Mouse (Mus musculus): ENCODE measurements around the gene Amigo2.

- TF ChIP-seq MAX (IDR thresholded peaks at IDR 0.05; ENCODE audit: low read length) (no peak), CTCF (IDR thresholded peaks at IDR 0.05 in 2 of 3, conservative IDR thresholded peaks at IDR 0.05 in 1 of 3; ENCODE audit: control insufficient read depth in 1 of 3, insufficient read depth in 1 of 3, low read depth in 2 of 3, low read length in 3 of 3, poor library complexity in 1 of 3, severe bottlenecking in 1 of 3) (no peak), MAFK (IDR thresholded peaks at IDR 0.05; ENCODE audit: borderline replicate concordance, low read depth, low read length) (no peak), CHD1 (IDR thresholded peaks at IDR 0.05; ENCODE audit: low read depth, low read length) (no peak), NRF1 (IDR thresholded peaks at IDR 0.05; ENCODE audit: insufficient read depth, low read depth, low read length, poor library complexity, severe bottlenecking) (no peak), CHD2 (IDR thresholded peaks at IDR 0.05; ENCODE audit: low read length) (no peak), GABPA (IDR thresholded peaks at IDR 0.05; ENCODE audit: low read depth, low read length) (no peak), MAZ (IDR thresholded peaks at IDR 0.05; ENCODE audit: low read depth, low read length) (no peak), MYB (IDR thresholded peaks at IDR 0.05; ENCODE audit: low read depth, low read length) (no peak), TCF12 (IDR thresholded peaks at IDR 0.05; ENCODE audit: low read depth, low read length) (no peak), ELF1 (IDR thresholded peaks at IDR 0.05; ENCODE audit: low read depth, low read length) (no peak), SMC3 (IDR thresholded peaks at IDR 0.05; ENCODE audit: low read depth, low read length) (no peak), POLR2AphosphoS2 (IDR thresholded peaks at IDR 0.05; ENCODE audit: low read length) (no peak)
Measured at GRCm38 (mm10) chr15:97285665-97286212, 38.7 kb upstream of the Amigo2 start.

Data from MEL (cell line).